Mouse (Mus musculus) cortical plate, adult 2 months (tissue): ENCODE data around the gene B430306N03Rik.

Source experiments
- CTCF ChIP-seq: fragments of 200-500 bp; IDR thresholded peaks from 2 replicates; pipeline ENCODE4 v1.5.1; 2011; ENCODE audit warnings: mild to moderate bottlenecking, control low read depth, low read length; ENCODE audit not compliant: insufficient read depth; ENCODE audit errors: extremely low read depth
- POLR2A ChIP-seq: fragments of 200-500 bp; IDR thresholded peaks from 2 replicates; pipeline ENCODE4 v1.6.1; 2011; ENCODE audit warnings: mild to moderate bottlenecking, low read length, control low read depth; ENCODE audit not compliant: insufficient read depth; ENCODE audit errors: extremely low read depth

- TF ChIP-seq CTCF (no peak), POLR2A (no peak)
These were observed 3.8 kb upstream of the B430306N03Rik start for GRCm38 (mm10) chr17:48312124-48312523.
